In genomic region chr8:71951436-71952161, GRCm38 (mm10) we compare ENCODE assay signal across 7 mouse cellular contexts. TPM values are rescaled to one million over a fixed set of nuclear protein-coding genes. Genes with fewer than 3 reads are reported as not detected.
DNase-seq lines count a peak whose midpoint lies in the region; ATAC-seq and TF ChIP-seq lines count a peak whose summit lies in the region.

No protein-coding gene starts in this region.

- 0 out of 2 replicates have a peak overlapping the region, but pooled peaks have one; percentile 9 for H3K27ac ChIP-seq in heart, embryonic 15.5 days
- H3K27ac ChIP-seq in limb, embryonic 14.5 days (replicated peaks; ENCODE audit: low read depth, low read length), result no peak overlapping the region

- peak overlapping the region; percentile 78 for H3K4me3 ChIP-seq in heart, embryonic 15.5 days
- H3K4me3 ChIP-seq in limb, embryonic 14.5 days (replicated peaks; ENCODE audit: low read length), result peak overlapping the region; percentile 77

- H3K36me3 ChIP-seq in heart, embryonic 15.5 days, result peaks cover 7% of the 10 kb centered on the region; the same call in 1 of the 2 replicates
- H3K36me3 ChIP-seq in limb, embryonic 14.5 days (ENCODE audit: control insufficient read depth, insufficient read depth, low read length), result 0 out of 2 replicates have a peak, but pooled peaks cover 2% of the 10 kb centered on the region

- peak; percentile 2 for DNase-seq in right cerebral cortex, postnatal 4 days
- DNase-seq in right cerebral cortex, postnatal 14 days, result no peak
- peak; percentile 28 for DNase-seq in cerebellum, adult 9-10 months
- peak; percentile 9 for DNase-seq in limb, embryonic 14.5 days (ENCODE audit: low spot score)
- DNase-seq in retina, embryonic 14.5 days (ENCODE audit: low spot score), result peak; percentile 13
- no peak for DNase-seq in ovary, postnatal 36 days (ENCODE audit: low spot score)

- H3K4me1 ChIP-seq in heart, embryonic 15.5 days (replicated peaks), result peaks cover 10% of the 10 kb centered on the region
- H3K4me1 ChIP-seq in limb, embryonic 14.5 days (ENCODE audit: control insufficient read depth, insufficient read depth, low read length), result peaks cover 4% of the 10 kb centered on the region; the same call in 1 of the 2 replicates

- no peak for ATAC-seq in heart, embryonic 15.5 days (replicated peaks; ENCODE audit: insufficient number of reproducible peaks, insufficient read depth, low FRiP score, low read depth)
- ATAC-seq in limb, embryonic 14.5 days (ENCODE audit: low FRiP score, low read depth), result no peak

- peak overlapping the region; percentile 68 for H3K4me2 ChIP-seq in heart, embryonic 15.5 days
- H3K4me2 ChIP-seq in limb, embryonic 14.5 days (replicated peaks; ENCODE audit: low read depth, low read length, severe bottlenecking), result peak overlapping the region; percentile 45

- 30% methylated on average over 14 of the region's 14 CpGs for WGBS in heart, embryonic 15.5 days
- 32% methylated on average over 12 of the region's 14 CpGs for WGBS in limb, embryonic 14.5 days

- H3K27me3 ChIP-seq in heart, embryonic 15.5 days, result 0 out of 2 replicates have a peak, but pooled peaks cover 3% of the 10 kb centered on the region
- H3K27me3 ChIP-seq in limb, embryonic 14.5 days (ENCODE audit: control insufficient read depth, insufficient read depth, low read length), result no peaks in the 10 kb centered on the region

- peak overlapping the region; percentile 73 for H3K9ac ChIP-seq in heart, embryonic 15.5 days
- peak overlapping the region; percentile 75 for H3K9ac ChIP-seq in limb, embryonic 14.5 days (ENCODE audit: low read depth, low read length, severe bottlenecking)

- no peaks in the 10 kb centered on the region; the same call in 1 of the 2 replicates for H3K9me3 ChIP-seq in heart, embryonic 15.5 days (replicated peaks)
- peaks cover 15% of the 10 kb centered on the region for H3K9me3 ChIP-seq in limb, embryonic 14.5 days (ENCODE audit: control insufficient read depth, low read length)

- TF ChIP-seq POLR2A in limb, embryonic 14.5 days (IDR thresholded peaks at IDR 0.05; ENCODE audit: borderline replicate concordance, extremely low read depth, insufficient read depth, insufficient read length), result no peak

RNA-seq across cellular contexts. Expression of gene Zfp961, which starts 0.8 kb away (rescaled TPM):
- 9.6 and 12.6 TPM in 2 replicates for polyA plus RNA-seq in heart, embryonic 15.5 days (2015; fragmentation: Nextera tagmentation; extraction: Ambion mirVana)
- polyA plus RNA-seq in limb, embryonic 14.5 days (2012; rRNA removed), result 15.2 and 18.9 TPM in 2 replicates
- polyA plus RNA-seq in limb, embryonic 14.5 days (2014; fragmentation: Nextera tagmentation; extraction: Ambion mirVana), result 15.5 and 19.3 TPM in 2 replicates

RNA-seq across cellular contexts. Expression of gene Zfp617, which starts 43.2 kb away (rescaled TPM):
- 22.3 and 23.3 TPM in 2 replicates for polyA plus RNA-seq in heart, embryonic 15.5 days (2015; fragmentation: Nextera tagmentation; extraction: Ambion mirVana)
- polyA plus RNA-seq in limb, embryonic 14.5 days (2012; rRNA removed), result 11.2 and 14.9 TPM in 2 replicates
- polyA plus RNA-seq in limb, embryonic 14.5 days (2014; fragmentation: Nextera tagmentation; extraction: Ambion mirVana), result 19.7 and 21.2 TPM in 2 replicates

RNA-seq across cellular contexts. Expression of gene Zfp882, which starts 43.2 kb away (rescaled TPM):
- polyA plus RNA-seq in heart, embryonic 15.5 days (2015; fragmentation: Nextera tagmentation; extraction: Ambion mirVana), result 2.2 and 2.7 TPM in 2 replicates
- 3.4 and 5.5 TPM in 2 replicates for polyA plus RNA-seq in limb, embryonic 14.5 days (2012; rRNA removed)
- 5.7 TPM in 2 replicates for polyA plus RNA-seq in limb, embryonic 14.5 days (2014; fragmentation: Nextera tagmentation; extraction: Ambion mirVana)

RNA-seq across cellular contexts. Expression of gene Cyp4f18, which starts 57.8 kb away (rescaled TPM):
- 1.1 and 1.5 TPM in 2 replicates for polyA plus RNA-seq in heart, embryonic 15.5 days (2015; fragmentation: Nextera tagmentation; extraction: Ambion mirVana)
- 0.65 and 0.93 TPM in 2 replicates for polyA plus RNA-seq in limb, embryonic 14.5 days (2012; rRNA removed)
- 0.88 and 2.6 TPM in 2 replicates for polyA plus RNA-seq in limb, embryonic 14.5 days (2014; fragmentation: Nextera tagmentation; extraction: Ambion mirVana)

Comparison
In these comparisons a context has a peak if more than half of its experiments do, and no peak if none do; other contexts are left out.
1. DNase-seq: peak in right cerebral cortex, postnatal 4 days (single experiment), cerebellum, adult 9-10 months (single experiment), limb, embryonic 14.5 days (single experiment) and retina, embryonic 14.5 days (single experiment); none in right cerebral cortex, postnatal 14 days (single experiment) and ovary, postnatal 36 days (single experiment).